Mouse (Mus musculus): ENCODE data around the gene Ing3. TPM values are rescaled to one million over a fixed set of nuclear protein-coding genes. Genes with fewer than 3 reads are reported as not detected.

Ing3 gene
- polyA plus RNA-seq, 1 experiment = 20.2 TPM

DNA sequence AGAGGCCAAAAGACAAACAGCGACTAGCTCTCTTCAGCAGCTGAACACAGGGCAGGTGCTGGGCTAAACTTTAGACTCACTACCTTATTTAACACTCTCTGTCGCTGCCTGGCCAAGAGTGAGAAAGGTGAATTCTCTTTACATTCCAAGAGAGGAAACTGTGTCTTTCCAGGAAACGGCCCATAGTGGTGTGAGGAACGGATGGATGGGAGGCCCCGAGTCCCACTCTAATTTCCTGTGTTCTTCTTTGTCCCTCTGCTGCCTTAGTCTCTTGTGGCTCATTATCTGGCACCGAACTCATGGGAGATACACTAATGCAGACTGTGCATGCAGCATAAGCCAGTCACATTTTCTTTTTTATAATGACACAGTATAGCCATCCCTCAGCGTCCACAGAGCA is 68.3 kb downstream of the Ing3 start:
- H3K27ac ChIP-seq (ENCODE audit: insufficient read depth, low read length) = no peak overlapping the region
- TF ChIP-seq CTCF (IDR thresholded peaks at IDR 0.05; ENCODE audit: borderline replicate concordance, insufficient read depth, low read length) = no peak
- no peak for TF ChIP-seq POLR2A (IDR thresholded peaks at IDR 0.05; ENCODE audit: low read depth, low read length)
- H3K4me3 ChIP-seq (ENCODE audit: insufficient read depth, low read length) = no peak overlapping the region
- peaks cover 16% of the 10 kb centered on the region for H3K4me1 ChIP-seq (ENCODE audit: control insufficient read depth, insufficient read depth, low read length)

DNA sequence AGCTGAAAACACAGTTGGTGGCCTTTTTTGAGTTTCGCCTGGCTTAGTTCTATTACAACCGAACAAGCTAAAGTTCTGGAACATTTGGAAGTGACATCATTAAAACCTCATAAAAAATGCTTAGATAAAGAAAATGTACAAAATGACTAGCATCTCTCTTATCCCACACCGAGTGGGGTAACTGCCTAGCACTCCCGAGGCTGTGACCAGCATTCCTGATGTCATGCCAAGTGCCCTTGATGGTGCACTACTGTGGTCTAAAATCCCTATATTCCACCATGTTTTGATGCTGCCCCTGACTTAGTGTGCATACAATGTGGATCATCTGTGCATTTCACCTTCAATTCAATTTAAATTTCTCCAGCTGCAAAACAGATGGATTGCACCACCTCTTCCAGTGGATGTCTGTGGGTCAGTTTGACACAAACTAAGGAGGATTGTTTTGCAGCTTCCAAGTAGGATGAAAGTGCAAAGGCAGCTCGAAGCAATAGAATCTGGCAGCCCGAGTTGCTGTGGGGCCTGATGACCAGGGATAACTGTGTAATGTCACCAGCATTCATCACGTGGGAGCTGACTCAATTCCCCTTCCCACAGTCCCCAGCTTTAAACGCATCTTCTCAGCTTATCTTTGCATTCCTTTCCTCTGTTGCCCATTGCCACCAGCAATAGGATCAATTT is 69.5 kb downstream of the Ing3 start:
- peaks cover 16% of the 10 kb centered on the region for H3K4me1 ChIP-seq (ENCODE audit: control insufficient read depth, insufficient read depth, low read length)
- TF ChIP-seq CTCF (IDR thresholded peaks at IDR 0.05; ENCODE audit: borderline replicate concordance, insufficient read depth, low read length) (no peak), POLR2A (IDR thresholded peaks at IDR 0.05; ENCODE audit: low read depth, low read length) (no peak)
- H3K4me3 ChIP-seq (ENCODE audit: insufficient read depth, low read length) = no peak overlapping the region
- peak overlapping the region; percentile 28 for H3K27ac ChIP-seq (ENCODE audit: insufficient read depth, low read length)

GRCm38 (mm10) chr6:22019637-22020036 is 70.3 kb downstream of the Ing3 start:
- peaks cover 16% of the 10 kb centered on the region for H3K4me1 ChIP-seq (ENCODE audit: control insufficient read depth, insufficient read depth, low read length)
- H3K27ac ChIP-seq (ENCODE audit: insufficient read depth, low read length) = peak overlapping the region; percentile 54
- TF ChIP-seq CTCF (IDR thresholded peaks at IDR 0.05; ENCODE audit: borderline replicate concordance, insufficient read depth, low read length) = no peak
- TF ChIP-seq POLR2A (IDR thresholded peaks at IDR 0.05; ENCODE audit: low read depth, low read length) = no peak
- H3K4me3 ChIP-seq (ENCODE audit: insufficient read depth, low read length) = no peak overlapping the region

GRCm38 (mm10) chr6:22020696-22021095 is 71.3 kb downstream of the Ing3 start:
- no peak for TF ChIP-seq POLR2A (IDR thresholded peaks at IDR 0.05; ENCODE audit: low read depth, low read length)
- no peak for TF ChIP-seq CTCF (IDR thresholded peaks at IDR 0.05; ENCODE audit: borderline replicate concordance, insufficient read depth, low read length)
- Histone ChIP-seq H3K4me1 (ENCODE audit: control insufficient read depth, insufficient read depth, low read length) (peaks cover 16% of the 10 kb centered on the region), H3K4me3 (ENCODE audit: insufficient read depth, low read length) (no peak overlapping the region), H3K27ac (ENCODE audit: insufficient read depth, low read length) (no peak overlapping the region)

DNA sequence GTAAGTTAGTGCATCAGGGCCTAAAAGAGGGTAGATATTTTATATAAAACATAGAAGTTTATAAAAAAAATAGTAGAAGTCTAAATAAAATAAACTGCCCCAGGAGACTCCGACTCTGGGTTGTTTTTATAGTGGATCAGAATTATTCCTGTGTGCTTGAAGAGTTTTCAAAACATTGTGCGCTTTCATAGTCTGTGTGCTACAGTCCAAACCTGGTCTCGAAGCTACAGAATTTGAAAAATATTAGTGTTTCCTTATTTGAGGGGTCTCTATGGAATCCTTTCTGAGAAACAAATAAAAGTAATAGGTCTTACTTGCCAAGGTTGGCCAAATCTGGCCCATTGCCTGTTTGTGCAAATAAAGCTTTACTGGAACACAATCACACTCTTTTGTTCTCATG is 71.9 kb downstream of the Ing3 start:
- no peak for TF ChIP-seq POLR2A (IDR thresholded peaks at IDR 0.05; ENCODE audit: low read depth, low read length)
- TF ChIP-seq CTCF (IDR thresholded peaks at IDR 0.05; ENCODE audit: borderline replicate concordance, insufficient read depth, low read length) = no peak
- H3K27ac ChIP-seq (ENCODE audit: insufficient read depth, low read length) = no peak overlapping the region
- peaks cover 16% of the 10 kb centered on the region for H3K4me1 ChIP-seq (ENCODE audit: control insufficient read depth, insufficient read depth, low read length)
- no peak overlapping the region for H3K4me3 ChIP-seq (ENCODE audit: insufficient read depth, low read length)

DNA sequence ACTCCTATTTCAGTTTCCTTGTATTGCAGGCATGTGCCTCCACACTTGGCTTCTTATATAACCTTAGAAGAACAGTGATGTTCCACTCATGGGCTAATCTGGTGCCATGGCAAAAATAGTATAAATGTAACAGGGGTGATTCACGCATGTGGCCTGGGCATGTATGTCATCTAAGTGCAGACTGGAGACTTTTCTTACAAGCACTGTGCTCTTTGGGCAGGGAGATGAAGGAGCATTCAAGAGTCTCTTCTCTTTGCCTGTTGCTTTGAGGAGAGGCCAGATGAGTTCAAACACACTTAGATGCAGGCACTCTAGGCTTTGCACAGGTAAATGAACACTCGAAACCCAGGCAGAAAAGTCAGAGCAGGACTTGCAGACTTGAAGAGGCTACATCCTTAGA is 74.8 kb downstream of the Ing3 start:
- TF ChIP-seq POLR2A (IDR thresholded peaks at IDR 0.05; ENCODE audit: low read depth, low read length) = no peak
- TF ChIP-seq CTCF (IDR thresholded peaks at IDR 0.05; ENCODE audit: borderline replicate concordance, insufficient read depth, low read length) = no peak
- Histone ChIP-seq H3K4me3 (ENCODE audit: insufficient read depth, low read length) (no peak overlapping the region), H3K4me1 (ENCODE audit: control insufficient read depth, insufficient read depth, low read length) (peaks cover 9% of the 10 kb centered on the region), H3K27ac (ENCODE audit: insufficient read depth, low read length) (no peak overlapping the region)

Other genes starting within 250 kb of the Ing3 start
- gene Tspan12, start 97.1 kb upstream of the Ing3 start, polyA plus RNA-seq (2011; ENCODE audit: insufficient read length, low read depth, missing spikeins) = 4.7 and 5.2 TPM in 2 replicates
- 23.4 and 34.4 TPM in 2 replicates for gene Cped1, start 36.3 kb downstream of the Ing3 start, polyA plus RNA-seq (2011; ENCODE audit: insufficient read length, low read depth, missing spikeins)